Comparison of ENCODE assay signal across 8 mouse cellular contexts in the genomic region with DNA sequence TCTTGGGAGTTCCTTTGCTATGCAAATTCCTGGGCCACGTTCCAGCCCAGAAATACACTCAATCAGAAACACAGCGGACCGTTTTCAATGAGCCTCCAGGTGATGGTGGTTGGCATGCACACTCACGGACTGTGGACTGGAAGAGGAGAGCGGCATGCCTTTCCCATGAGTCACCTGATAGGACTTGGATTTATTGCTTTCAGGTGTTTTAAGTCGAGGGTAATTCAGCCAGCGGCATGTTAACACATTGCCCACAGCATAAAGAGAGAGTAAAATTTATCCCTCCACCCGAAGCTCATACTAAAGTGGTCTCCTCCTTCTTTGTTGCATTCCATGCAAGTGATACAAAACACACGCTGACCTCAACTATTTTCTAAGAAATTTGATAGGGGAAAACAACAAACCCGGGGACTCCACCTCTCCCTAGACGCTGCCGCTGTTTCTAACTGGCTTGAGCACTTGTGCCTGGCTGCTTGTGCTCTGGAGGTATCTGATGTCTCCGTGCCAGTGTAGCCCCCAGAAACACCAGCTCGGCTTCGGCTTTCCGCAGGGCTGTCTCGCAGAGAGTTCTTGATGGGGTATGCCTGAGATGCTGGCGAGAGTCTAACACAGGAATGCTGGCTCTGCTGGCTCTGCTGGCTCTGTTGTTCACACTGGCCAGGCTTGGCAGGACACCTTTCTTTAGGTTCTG.
DNase-seq lines count a peak whose midpoint lies in the region; ATAC-seq and TF ChIP-seq lines count a peak whose summit lies in the region.

No protein-coding gene starts in this region.

- no peak for ATAC-seq in heart, embryonic 11.5 days (replicated peaks; ENCODE audit: insufficient number of reproducible peaks, low FRiP score, low TSS enrichment)
- peak; percentile 74 for ATAC-seq in lung, postnatal 0 days

- no peak for TF ChIP-seq CTCF in lung, postnatal 0 days (IDR thresholded peaks at IDR 0.05)

- peak; percentile 90 for TF ChIP-seq EP300 in lung, postnatal 0 days (IDR thresholded peaks at IDR 0.05)

- H3K27ac ChIP-seq in heart, embryonic 11.5 days (ENCODE audit: low read depth, low read length), result 0 out of 2 replicates have a peak overlapping the region, but pooled peaks have one; percentile 22
- H3K27ac ChIP-seq in lung, postnatal 0 days (ENCODE audit: low read length), result peak overlapping the region; percentile 91

- peak; percentile 49 for DNase-seq in adrenal gland, adult 2 months
- no peak for DNase-seq in adrenal gland, adult 8-10 months
- peak; percentile 64 for DNase-seq in embryo, embryonic 10.5 days (ENCODE audit: low spot score)
- peak; percentile 62 for DNase-seq in kidney, adult 9 months
- peak; percentile 89 for DNase-seq in lung, postnatal 0 days (ENCODE audit: low spot score)
- peak; percentile 56 for DNase-seq in thymus, postnatal 0 days (ENCODE audit: low spot score)
- DNase-seq in retina, embryonic 14.5 days (ENCODE audit: low spot score), result no peak

- H3K4me2 ChIP-seq in heart, embryonic 11.5 days, result peak overlapping the region; percentile 41
- peak overlapping the region; percentile 59 for H3K4me2 ChIP-seq in lung, postnatal 0 days (replicated peaks; ENCODE audit: low read depth, low read length)

- no peaks in the 10 kb centered on the region for H3K27me3 ChIP-seq in heart, embryonic 11.5 days (ENCODE audit: control insufficient read depth, insufficient read depth, low read length)
- no peaks in the 10 kb centered on the region for H3K27me3 ChIP-seq in lung, postnatal 0 days (replicated peaks; ENCODE audit: insufficient read depth, low read length)

- 0 out of 2 replicates have a peak overlapping the region, but pooled peaks have one; percentile 6 for H3K9ac ChIP-seq in heart, embryonic 11.5 days (ENCODE audit: low read depth, low read length)
- 0 out of 2 replicates have a peak overlapping the region, but pooled peaks have one; percentile 6 for H3K9ac ChIP-seq in lung, postnatal 0 days (replicated peaks; ENCODE audit: low read depth)

- peaks cover 9% of the 10 kb centered on the region for H3K4me1 ChIP-seq in heart, embryonic 11.5 days (ENCODE audit: control insufficient read depth, insufficient read depth, low read length)
- H3K4me1 ChIP-seq in lung, postnatal 0 days (ENCODE audit: insufficient read depth, low read depth, low read length), result no peaks in the 10 kb centered on the region

- 25% methylated on average over 18 of the region's 18 CpGs for WGBS in heart, embryonic 11.5 days (ENCODE audit: insufficient replicate concordance)
- 19% methylated on average over 18 of the region's 18 CpGs for WGBS in lung, postnatal 0 days

- 0 out of 2 replicates have a peak overlapping the region, but pooled peaks have one; percentile 26 for H3K4me3 ChIP-seq in heart, embryonic 11.5 days (ENCODE audit: low read depth, low read length)
- peak overlapping the region; percentile 14; the same call in 1 of the 2 replicates for H3K4me3 ChIP-seq in lung, postnatal 0 days (ENCODE audit: low read depth, low read length)

- no peaks in the 10 kb centered on the region for H3K9me3 ChIP-seq in heart, embryonic 11.5 days (replicated peaks; ENCODE audit: control insufficient read depth, low read length)
- no peaks in the 10 kb centered on the region for H3K9me3 ChIP-seq in lung, postnatal 0 days (ENCODE audit: low read length)

- H3K36me3 ChIP-seq in heart, embryonic 11.5 days (ENCODE audit: control insufficient read depth, insufficient read depth, low read length), result no peaks in the 10 kb centered on the region
- H3K36me3 ChIP-seq in lung, postnatal 0 days (ENCODE audit: insufficient read depth, low read length), result no peaks in the 10 kb centered on the region

Comparison
In these comparisons a context has a peak if more than half of its experiments do, and no peak if none do; other contexts are left out.
1. DNase-seq: peak in adrenal gland, adult 2 months (single experiment), embryo, embryonic 10.5 days (single experiment), kidney, adult 9 months (single experiment), lung, postnatal 0 days (single experiment) and thymus, postnatal 0 days (single experiment); none in adrenal gland, adult 8-10 months (single experiment) and retina, embryonic 14.5 days (single experiment).